8 mouse cellular contexts compared by ENCODE assay signal in the genomic region with DNA sequence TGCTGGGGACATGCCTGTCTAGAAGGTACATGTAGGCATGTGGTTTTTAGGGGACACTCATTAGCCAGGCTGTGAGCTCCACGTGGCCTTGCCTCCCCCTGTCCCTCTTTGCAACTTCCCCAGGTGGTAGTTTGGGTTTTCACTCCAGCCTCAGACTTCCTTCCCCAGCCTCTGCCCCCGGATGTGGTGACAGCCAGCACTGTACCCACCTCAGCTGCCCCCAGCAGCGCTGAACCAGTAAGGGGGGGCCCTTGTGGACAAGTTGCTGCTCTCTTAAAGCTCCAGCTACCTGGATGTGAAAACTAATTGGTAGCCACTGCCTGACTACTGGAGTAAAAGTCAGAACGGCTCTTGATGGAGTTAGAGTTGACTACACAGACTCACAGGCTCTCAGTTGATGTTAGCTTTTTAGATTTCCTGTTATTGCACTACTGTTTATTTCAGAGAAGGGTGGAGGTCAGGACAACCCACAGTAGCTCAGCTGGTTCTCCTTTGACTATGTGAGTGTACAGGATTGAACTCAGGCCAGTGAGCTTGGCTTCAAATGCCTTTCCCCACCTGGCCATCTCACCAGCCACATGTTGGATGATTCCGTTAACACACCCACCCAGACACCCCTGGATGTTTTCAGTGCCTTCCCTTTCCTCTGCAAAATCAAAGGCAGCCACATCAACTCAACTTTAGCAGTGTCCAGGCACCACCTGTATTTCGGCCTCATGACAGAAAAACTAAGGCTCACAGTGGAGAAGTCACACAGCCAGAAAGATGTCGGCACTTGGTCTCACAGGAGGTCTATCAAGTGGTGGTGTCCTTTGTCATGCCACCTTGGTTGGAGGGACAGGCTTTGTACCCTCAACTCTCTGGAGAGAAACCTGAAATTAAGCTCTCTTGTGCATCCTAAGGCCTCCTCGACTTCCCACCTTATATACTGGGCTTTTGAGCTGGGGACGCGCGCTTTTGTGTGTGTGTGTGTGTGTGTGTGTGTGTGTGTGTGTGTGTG. TPM values are rescaled to one million over a fixed set of nuclear protein-coding genes. Genes with fewer than 3 reads are reported as not detected.
DNase-seq lines count a peak whose midpoint lies in the region; ATAC-seq and TF ChIP-seq lines count a peak whose summit lies in the region.

No protein-coding gene starts in this region.

- H3K4me3 ChIP-seq in MEL (ENCODE audit: control insufficient read depth in 1 of 2, insufficient read depth in 1 of 2, low read depth in 2 of 2, low read length in 2 of 2): peak overlapping the region; percentile 72 to 100; a peak in 3 of 4 replicates
- H3K4me3 ChIP-seq in embryonic facial prominence, embryonic 11.5 days (ENCODE audit: low read depth, low read length): no peak overlapping the region; the same call in 1 of the 2 replicates
- H3K4me3 ChIP-seq in hindbrain, postnatal 0 days (ENCODE audit: low read length): no peak overlapping the region

- WGBS in embryonic facial prominence, embryonic 11.5 days: 42% methylated on average over 11 of the region's 11 CpGs
- 43% methylated on average over 11 of the region's 11 CpGs for WGBS in hindbrain, postnatal 0 days

- peak overlapping the region; percentile 80 for H3K9ac ChIP-seq in MEL (ENCODE audit: control insufficient read depth, low read depth, low read length, poor library complexity, severe bottlenecking)
- peak overlapping the region; percentile 41 for H3K9ac ChIP-seq in embryonic facial prominence, embryonic 11.5 days (replicated peaks; ENCODE audit: low read length)
- H3K9ac ChIP-seq in hindbrain, postnatal 0 days (replicated peaks; ENCODE audit: low read length): peak overlapping the region; percentile 53; the same call in 1 of the 2 replicates

- TF ChIP-seq RAD21 in MEL (IDR thresholded peaks at IDR 0.05; ENCODE audit: low read depth, low read length): no peak

- no peak for TF ChIP-seq CTCF in MEL (IDR thresholded peaks at IDR 0.05 in 2 of 3, conservative IDR thresholded peaks at IDR 0.05 in 1 of 3; ENCODE audit: control insufficient read depth in 1 of 3, insufficient read depth in 1 of 3, low read depth in 2 of 3, low read length in 3 of 3, poor library complexity in 1 of 3, severe bottlenecking in 1 of 3)
- TF ChIP-seq CTCF in hindbrain, postnatal 0 days (IDR thresholded peaks at IDR 0.05; ENCODE audit: low read depth): no peak

- H3K4me2 ChIP-seq in embryonic facial prominence, embryonic 11.5 days (ENCODE audit: low read depth, low read length): peak overlapping the region; percentile 93
- peak overlapping the region; percentile 96 for H3K4me2 ChIP-seq in hindbrain, postnatal 0 days (ENCODE audit: low read depth, low read length)

- no peak for DNase-seq in MEL (ENCODE audit: low read depth, low spot score)
- no peak for DNase-seq in embryonic facial prominence, embryonic 11.5 days (ENCODE audit: low spot score)
- no peak for DNase-seq in hindbrain, postnatal 0 days (ENCODE audit: low spot score)
- DNase-seq in lung, postnatal 25 days (ENCODE audit: low spot score): peak; percentile 58
- DNase-seq in spleen, postnatal 14 days (ENCODE audit: low spot score in 2 of 2): peak; percentile 49 to 54
- no peak for DNase-seq in left cerebral cortex, adult 9 months (ENCODE audit: low spot score in 2 of 2)
- DNase-seq in embryo, embryonic 11 days: no peak
- no peak for DNase-seq in adrenal gland, postnatal 10 days

- no peaks in the 10 kb centered on the region for H3K9me3 ChIP-seq in MEL (replicated peaks; ENCODE audit: insufficient read depth, low read length)
- H3K9me3 ChIP-seq in embryonic facial prominence, embryonic 11.5 days (replicated peaks; ENCODE audit: control insufficient read depth, low read length): no peaks in the 10 kb centered on the region
- no peaks in the 10 kb centered on the region for H3K9me3 ChIP-seq in hindbrain, postnatal 0 days (ENCODE audit: low read length)

- TF ChIP-seq EP300 in MEL (IDR thresholded peaks at IDR 0.05; ENCODE audit: low read depth in 1 of 2, low read length in 2 of 2): no peak

- H3K4me1 ChIP-seq in MEL (ENCODE audit: control insufficient read depth in 1 of 2, insufficient read depth in 2 of 2, low read length in 2 of 2): peaks cover 0 to 5% of the 10 kb centered on the region in 2 experiments; a peak in 3 of 4 replicates
- H3K4me1 ChIP-seq in embryonic facial prominence, embryonic 11.5 days (ENCODE audit: control insufficient read depth, insufficient read depth, low read length): peaks cover 3% of the 10 kb centered on the region; the same call in 1 of the 2 replicates
- peaks cover 11% of the 10 kb centered on the region; the same call in 1 of the 2 replicates for H3K4me1 ChIP-seq in hindbrain, postnatal 0 days (ENCODE audit: insufficient read depth, low read length)

- peaks cover 5% of the 10 kb centered on the region; the same call in 1 of the 2 replicates for H3K79me2 ChIP-seq in MEL (ENCODE audit: control insufficient read depth, insufficient read depth, low read length, poor library complexity)

- no peak for ATAC-seq in embryonic facial prominence, embryonic 11.5 days (replicated peaks; ENCODE audit: insufficient number of reproducible peaks, low FRiP score, low TSS enrichment, low read depth)
- no peak for ATAC-seq in hindbrain, postnatal 0 days

- 0 out of 4 replicates have a peak, but pooled peaks cover 0 to 2% of the 10 kb centered on the region in 2 experiments for H3K36me3 ChIP-seq in MEL (ENCODE audit: control insufficient read depth in 1 of 2, insufficient read depth in 2 of 2, low read length in 2 of 2)
- peaks cover 6% of the 10 kb centered on the region for H3K36me3 ChIP-seq in embryonic facial prominence, embryonic 11.5 days (replicated peaks; ENCODE audit: control insufficient read depth, insufficient read depth, low read depth, low read length)
- peaks cover 37% of the 10 kb centered on the region for H3K36me3 ChIP-seq in hindbrain, postnatal 0 days (ENCODE audit: insufficient read depth, low read length)

- H3K27me3 ChIP-seq in MEL (ENCODE audit: control insufficient read depth in 1 of 2, insufficient read depth in 2 of 2, low read length in 2 of 2): no peaks in the 10 kb centered on the region
- H3K27me3 ChIP-seq in embryonic facial prominence, embryonic 11.5 days (ENCODE audit: control insufficient read depth, insufficient read depth, low read length): no peaks in the 10 kb centered on the region
- no peaks in the 10 kb centered on the region for H3K27me3 ChIP-seq in hindbrain, postnatal 0 days (ENCODE audit: insufficient read depth, low read length)

- TF ChIP-seq POLR2A in MEL (IDR thresholded peaks at IDR 0.05; ENCODE audit: control insufficient read depth in 1 of 2, insufficient read depth in 1 of 2, low read depth in 1 of 2, low read length in 2 of 2, poor library complexity in 1 of 2): no peak; a peak in 1 of 4 replicates

- peak overlapping the region; percentile 25; the same call in 1 of the 2 replicates for H3K27ac ChIP-seq in MEL (ENCODE audit: control insufficient read depth, low read depth, low read length)
- peak overlapping the region; percentile 65; the same call in 1 of the 2 replicates for H3K27ac ChIP-seq in embryonic facial prominence, embryonic 11.5 days (replicated peaks; ENCODE audit: low read depth, low read length)
- H3K27ac ChIP-seq in hindbrain, postnatal 0 days: peak overlapping the region; percentile 58; the same call in 1 of the 2 replicates

RNA-seq across cellular contexts. Expression of a gene that starts 0.8 kb away (rescaled TPM):
- total RNA-seq in MEL (2012; rRNA removed): 2.1 and 2.9 TPM in 2 replicates
- polyA plus RNA-seq in MEL (2012; ENCODE audit: insufficient read depth in 1 of 2, insufficient read length in 2 of 2, low read depth in 1 of 2, low replicate concordance in 2 of 2, missing spikeins in 1 of 2): 1 to 10 TPM in 1 of 2 experiments, not detected in 1; 8.7 TPM
- polyA plus RNA-seq in embryonic facial prominence, embryonic 11.5 days (2014; fragmentation: Nextera tagmentation; extraction: Ambion mirVana): 10.1 and 11.4 TPM in 2 replicates
- 4.3 and 5.4 TPM in 2 replicates for total RNA-seq in hindbrain, postnatal 0 days (2014; rRNA removed)
- polyA plus RNA-seq in hindbrain, postnatal 0 days (2015; fragmentation: Nextera tagmentation; extraction: Ambion mirVana): 4.3 and 4.8 TPM in 2 replicates
- total RNA-seq in adrenal gland, postnatal 10 days (2021): 10 to 100 TPM; 22.2 to 27.2 TPM

RNA-seq across cellular contexts. Expression of a gene that starts 25.3 kb away (rescaled TPM):
- 12.6 and 15.9 TPM in 2 replicates for total RNA-seq in MEL (2012; rRNA removed)
- 10 to 100 TPM in 1 of 2 experiments, not detected in 1; 19.2 TPM for polyA plus RNA-seq in MEL (2012; ENCODE audit: insufficient read depth in 1 of 2, insufficient read length in 2 of 2, low read depth in 1 of 2, low replicate concordance in 2 of 2, missing spikeins in 1 of 2)
- 21.0 and 24.9 TPM in 2 replicates for polyA plus RNA-seq in embryonic facial prominence, embryonic 11.5 days (2014; fragmentation: Nextera tagmentation; extraction: Ambion mirVana)
- total RNA-seq in hindbrain, postnatal 0 days (2014; rRNA removed): 63.1 and 73.8 TPM in 2 replicates
- polyA plus RNA-seq in hindbrain, postnatal 0 days (2015; fragmentation: Nextera tagmentation; extraction: Ambion mirVana): 45.2 and 45.4 TPM in 2 replicates
- total RNA-seq in adrenal gland, postnatal 10 days (2021): 10 to 100 TPM; 22.4 to 22.6 TPM

RNA-seq across cellular contexts. Expression of a gene that starts 26.2 kb away (rescaled TPM):
- 54.7 and 55.8 TPM in 2 replicates for total RNA-seq in MEL (2012; rRNA removed)
- 10 to 100 TPM in 1 of 2 experiments, not detected in 1; 93.5 TPM for polyA plus RNA-seq in MEL (2012; ENCODE audit: insufficient read depth in 1 of 2, insufficient read length in 2 of 2, low read depth in 1 of 2, low replicate concordance in 2 of 2, missing spikeins in 1 of 2)
- 102 and 121 TPM in 2 replicates for polyA plus RNA-seq in embryonic facial prominence, embryonic 11.5 days (2014; fragmentation: Nextera tagmentation; extraction: Ambion mirVana)
- total RNA-seq in hindbrain, postnatal 0 days (2014; rRNA removed): 234 and 248 TPM in 2 replicates
- polyA plus RNA-seq in hindbrain, postnatal 0 days (2015; fragmentation: Nextera tagmentation; extraction: Ambion mirVana): 128 and 141 TPM in 2 replicates
- 10 to 100 TPM; 63.8 to 72.8 TPM for total RNA-seq in adrenal gland, postnatal 10 days (2021)

RNA-seq across cellular contexts. Expression of a gene that starts 33.3 kb away (rescaled TPM):
- total RNA-seq in MEL (2012; rRNA removed): 0.31 and 0.49 TPM in 2 replicates
- 1 to 10 TPM in 1 of 2 experiments, not detected in 1; 2.1 TPM for polyA plus RNA-seq in MEL (2012; ENCODE audit: insufficient read depth in 1 of 2, insufficient read length in 2 of 2, low read depth in 1 of 2, low replicate concordance in 2 of 2, missing spikeins in 1 of 2)
- polyA plus RNA-seq in embryonic facial prominence, embryonic 11.5 days (2014; fragmentation: Nextera tagmentation; extraction: Ambion mirVana): 11.5 and 12.2 TPM in 2 replicates
- total RNA-seq in hindbrain, postnatal 0 days (2014; rRNA removed): 85.9 and 95.6 TPM in 2 replicates
- 7.2 TPM in 2 replicates for polyA plus RNA-seq in hindbrain, postnatal 0 days (2015; fragmentation: Nextera tagmentation; extraction: Ambion mirVana)
- total RNA-seq in adrenal gland, postnatal 10 days (2021): 1 to 10 TPM; 5.7 to 7.0 TPM

RNA-seq across cellular contexts. Expression of a gene that starts 49.7 kb away (rescaled TPM):
- 0.39 TPM in 1 of 2 replicates, not detected in the other for total RNA-seq in MEL (2012; rRNA removed)
- 1 to 10 TPM in 1 of 2 experiments, not detected in 1; 2.2 TPM for polyA plus RNA-seq in MEL (2012; ENCODE audit: insufficient read depth in 1 of 2, insufficient read length in 2 of 2, low read depth in 1 of 2, low replicate concordance in 2 of 2, missing spikeins in 1 of 2)
- polyA plus RNA-seq in embryonic facial prominence, embryonic 11.5 days (2014; fragmentation: Nextera tagmentation; extraction: Ambion mirVana): 16.0 and 19.8 TPM in 2 replicates
- total RNA-seq in hindbrain, postnatal 0 days (2014; rRNA removed): 4.1 TPM in 1 of 2 replicates, not detected in the other
- 0.62 and 4.7 TPM in 2 replicates for polyA plus RNA-seq in hindbrain, postnatal 0 days (2015; fragmentation: Nextera tagmentation; extraction: Ambion mirVana)
- total RNA-seq in adrenal gland, postnatal 10 days (2021): 1 to 10 TPM in 1 of 2 experiments, under 1 TPM in 1; 0.84 to 2.0 TPM

Comparison
In these comparisons a context has a peak if more than half of its experiments do, and no peak if none do; other contexts are left out.
1. DNase-seq: peak in lung, postnatal 25 days (single experiment) and spleen, postnatal 14 days (2 of 2); none in MEL (single experiment), embryonic facial prominence, embryonic 11.5 days (single experiment), hindbrain, postnatal 0 days (single experiment), left cerebral cortex, adult 9 months (0 of 2), embryo, embryonic 11 days (single experiment) and adrenal gland, postnatal 10 days (single experiment).
2. H3K4me3 ChIP-seq: peak in MEL (2 of 2); none in embryonic facial prominence, embryonic 11.5 days (single experiment) and hindbrain, postnatal 0 days (single experiment).
3. Peak in every context shown above with its lines, with median percentiles within 50 percentile points of each other: H3K27ac ChIP-seq and H3K9ac ChIP-seq.